Mouse (Mus musculus) limb, embryonic 13.5 days (tissue): Measurements from ENCODE around the gene Krt33b. TPM values are rescaled to one million over a fixed set of nuclear protein-coding genes. Genes with fewer than 3 reads are reported as not detected.

Experiments used
- ATAC-seq: fragments of 200-750 bp; cut with Nextera tagmentation; 2 replicates; pipeline ENCODE4 v1.8.0; 2017; ENCODE audit warnings: low read depth, moderate number of reproducible peaks, moderate TSS enrichment; ENCODE audit not compliant: low FRiP score
- H3K27ac ChIP-seq: fragments of 300-500 bp; sonication (generic); 2 replicates; pipeline ENCODE4 v1.5.1; 2015; ENCODE audit warnings: inconsistent platforms, mild to moderate bottlenecking, moderate library complexity
- H3K27me3 ChIP-seq: fragments of 300-500 bp; sonication (generic); 2 replicates; pipeline ENCODE4 v1.6.1; 2015; ENCODE audit warnings: mild to moderate bottlenecking, inconsistent platforms
- H3K36me3 ChIP-seq: fragments of 300-500 bp; sonication (generic); 2 replicates; pipeline ENCODE4 v1.6.1; 2015; ENCODE audit warnings: inconsistent platforms, mild to moderate bottlenecking, moderate library complexity
- H3K4me1 ChIP-seq: fragments of 300-500 bp; sonication (generic); 2 replicates; pipeline ENCODE4 v1.6.1; 2015; ENCODE audit warnings: inconsistent platforms
- H3K4me2 ChIP-seq: fragments of 300-500 bp; sonication (generic); replicated peaks from 2 replicates; pipeline ENCODE4 v1.6.1; 2015; ENCODE audit warnings: inconsistent platforms, mild to moderate bottlenecking, moderate library complexity
- H3K4me3 ChIP-seq: fragments of 300-500 bp; sonication (generic); 2 replicates; pipeline ENCODE4 v1.5.1; 2015; ENCODE audit warnings: moderate library complexity, mild to moderate bottlenecking, inconsistent platforms
- H3K9ac ChIP-seq: fragments of 300-500 bp; sonication (generic); 2 replicates; pipeline ENCODE4 v1.6.1; 2015; ENCODE audit warnings: mild to moderate bottlenecking, inconsistent platforms
- H3K9me3 ChIP-seq: fragments of 300-500 bp; sonication (generic); 2 replicates; pipeline ENCODE4 v1.6.1; 2016; ENCODE audit warnings: inconsistent platforms
- WGBS: fragments of 180-500 bp; shearing (Covaris S2); methylation state at CpG from one replicate; pipeline ENCODE4 v1.1.7; 2015; 5-methylcytosine and 5-hydroxymethylcytosine counted together
- polyA plus RNA-seq: library from polyadenylated mRNA; unstranded; fragments of >200 nt; fragmentation: Nextera tagmentation; extraction: Ambion mirVana; gene quantifications from 2 replicates; pipeline ENCODE4 v1.2.1, GENCODE M21; 2015

Krt33b gene
- polyA plus RNA-seq, 1 experiment from 2014 or later = 0.38 TPM

- Histone ChIP-seq H3K4me1 (no peaks in the 10 kb centered on the region), H3K36me3 (no peaks in the 10 kb centered on the region), H3K27ac (no peak overlapping the region), H3K4me3 (no peak overlapping the region), H3K4me2 (no peak overlapping the region), H3K9ac (no peak overlapping the region), H3K9me3 (no peaks in the 10 kb centered on the region), H3K27me3 (no peaks in the 10 kb centered on the region)
- WGBS = 86% methylated on average over 1 of the region's 1 CpGs
- ATAC-seq = no peak
Measured at GRCm38 (mm10) chr11:100019466-100019865, 10.2 kb downstream of the Krt33b start.

- Histone ChIP-seq H3K27ac (no peak within 1 kb of the TSS), H3K4me1 (no peaks in the 10 kb centered on the region), H3K4me2 (no peak within 1 kb of the TSS), H3K36me3 (no peaks in the 10 kb centered on the region), H3K9ac (no peak within 1 kb of the TSS), H3K9me3 (no peaks in the 10 kb centered on the region), H3K4me3 (no peak within 1 kb of the TSS), H3K27me3 (no peaks in the 10 kb centered on the region)
- no peak for ATAC-seq
- WGBS = 47% methylated on average over 3 of the region's 4 CpGs
Measured at GRCm38 (mm10) chr11:100016112-100016511, 13.6 kb downstream of the Krt33b start, which contains the start of gene Krt33a. Gene Krt33a (minus strand): TSS chr11:100016212.

GRCm38 (mm10) chr11:100013691-100014171, 15.9 kb downstream of the Krt33b start:
- no peak for ATAC-seq
- H3K4me1 ChIP-seq = no peaks in the 10 kb centered on the region
- no peak overlapping the region for H3K4me2 ChIP-seq
- H3K27ac ChIP-seq = no peak overlapping the region
- no peaks in the 10 kb centered on the region for H3K36me3 ChIP-seq
- H3K9me3 ChIP-seq = no peaks in the 10 kb centered on the region
- no peak overlapping the region for H3K9ac ChIP-seq
- H3K27me3 ChIP-seq = no peaks in the 10 kb centered on the region
- WGBS = 71% methylated on average over 4 of the region's 4 CpGs
- H3K4me3 ChIP-seq = no peak overlapping the region

- Histone ChIP-seq H3K27ac (no peak overlapping the region), H3K4me2 (no peak overlapping the region), H3K9me3 (no peaks in the 10 kb centered on the region), H3K36me3 (no peaks in the 10 kb centered on the region), H3K27me3 (no peaks in the 10 kb centered on the region), H3K9ac (no peak overlapping the region), H3K4me1 (no peaks in the 10 kb centered on the region), H3K4me3 (no peak overlapping the region)
- no peak for ATAC-seq
- WGBS = 90% methylated on average over 5 of the region's 5 CpGs
Measured at GRCm38 (mm10) chr11:100010682-100011081, 19.0 kb downstream of the Krt33b start.

GRCm38 (mm10) chr11:100008336-100008735, 21.3 kb downstream of the Krt33b start:
- Histone ChIP-seq H3K27me3 (no peaks in the 10 kb centered on the region), H3K4me1 (no peaks in the 10 kb centered on the region), H3K9ac (no peak overlapping the region), H3K27ac (no peak overlapping the region), H3K9me3 (no peaks in the 10 kb centered on the region), H3K4me3 (no peak overlapping the region), H3K36me3 (no peaks in the 10 kb centered on the region), H3K4me2 (no peak overlapping the region)
- WGBS = 83% methylated on average over 5 of the region's 5 CpGs
- no peak for ATAC-seq

GRCm38 (mm10) chr11:100006624-100007023, 23.0 kb downstream of the Krt33b start:
- no peak overlapping the region for H3K4me2 ChIP-seq
- no peak overlapping the region for H3K4me3 ChIP-seq
- no peaks in the 10 kb centered on the region for H3K27me3 ChIP-seq
- no peaks in the 10 kb centered on the region for H3K36me3 ChIP-seq
- WGBS = 57% methylated on average over 3 of the region's 3 CpGs
- ATAC-seq = no peak
- H3K9me3 ChIP-seq = peaks cover 5% of the 10 kb centered on the region; the same call in 1 of the 2 replicates
- H3K27ac ChIP-seq = no peak overlapping the region
- no peak overlapping the region for H3K9ac ChIP-seq
- H3K4me1 ChIP-seq = no peaks in the 10 kb centered on the region

- Histone ChIP-seq H3K27ac (no peak overlapping the region), H3K27me3 (no peaks in the 10 kb centered on the region), H3K4me2 (no peak overlapping the region), H3K4me1 (no peaks in the 10 kb centered on the region), H3K36me3 (no peaks in the 10 kb centered on the region), H3K4me3 (no peak overlapping the region), H3K9me3 (peaks cover 5% of the 10 kb centered on the region; the same call in 1 of the 2 replicates), H3K9ac (no peak overlapping the region)
- ATAC-seq = no peak
- WGBS = 83% methylated on average over 8 of the region's 8 CpGs
Measured at GRCm38 (mm10) chr11:100005905-100006304, 23.8 kb downstream of the Krt33b start.

GRCm38 (mm10) chr11:100004846-100005245, 24.8 kb downstream of the Krt33b start:
- Histone ChIP-seq H3K9ac (no peak overlapping the region), H3K9me3 (peaks cover 5% of the 10 kb centered on the region; the same call in 1 of the 2 replicates), H3K4me2 (no peak overlapping the region), H3K27me3 (no peaks in the 10 kb centered on the region), H3K4me3 (no peak overlapping the region), H3K27ac (no peak overlapping the region), H3K36me3 (no peaks in the 10 kb centered on the region), H3K4me1 (no peaks in the 10 kb centered on the region)
- 20% methylated on average over 6 of the region's 6 CpGs for WGBS
- no peak for ATAC-seq

- no peaks in the 10 kb centered on the region for H3K36me3 ChIP-seq
- 95% methylated on average over 7 of the region's 7 CpGs for WGBS
- ATAC-seq = no peak
Measured at GRCm38 (mm10) chr11:99999091-99999490, 30.6 kb downstream of the Krt33b start.

GRCm38 (mm10) chr11:99994384-99994661, 35.3 kb downstream of the Krt33b start:
- no peak for ATAC-seq
- Histone ChIP-seq H3K36me3 (no peaks in the 10 kb centered on the region), H3K4me3 (no peak overlapping the region), H3K9me3 (no peaks in the 10 kb centered on the region), H3K4me1 (peaks cover 11% of the 10 kb centered on the region), H3K4me2 (peak overlapping the region; percentile 53; the same call in 1 of the 2 replicates), H3K27ac (no peak overlapping the region), H3K27me3 (peaks cover 32% of the 10 kb centered on the region), H3K9ac (no peak overlapping the region)
- WGBS = 51% methylated on average over 4 of the region's 4 CpGs

More at GRCm38 (mm10) chr11:99999091-99999490, 30.6 kb downstream of the Krt33b start:
- Histone ChIP-seq H3K4me1 (peaks cover 2% of the 10 kb centered on the region), H3K9me3 (peaks cover 5% of the 10 kb centered on the region; the same call in 1 of the 2 replicates), H3K9ac (no peak overlapping the region), H3K4me2 (no peak overlapping the region), H3K4me3 (no peak overlapping the region), H3K27ac (no peak overlapping the region), H3K27me3 (peaks cover 16% of the 10 kb centered on the region)

- H3K9ac ChIP-seq = no peak within 1 kb of the TSS
- peaks cover 32% of the 10 kb centered on the region for H3K27me3 ChIP-seq
- H3K4me2 ChIP-seq = peak within 1 kb of the TSS; percentile 53
- no peak within 1 kb of the TSS for H3K27ac ChIP-seq
- no peak for ATAC-seq
- H3K9me3 ChIP-seq = no peaks in the 10 kb centered on the region
- 20% methylated on average over 26 of the region's 26 CpGs for WGBS
- H3K36me3 ChIP-seq = no peaks in the 10 kb centered on the region
- peak within 1 kb of the TSS; percentile 15 for H3K4me3 ChIP-seq
- peaks cover 11% of the 10 kb centered on the region for H3K4me1 ChIP-seq
Measured at GRCm38 (mm10) chr11:99993620-99994383, 35.9 kb downstream of the Krt33b start, which contains the start of gene Krtap17-1. Gene Krtap17-1 (minus strand): TSS chr11:99993994.

GRCm38 (mm10) chr11:99990571-99990970, 39.1 kb downstream of the Krt33b start:
- Histone ChIP-seq H3K36me3 (no peaks in the 10 kb centered on the region), H3K4me1 (peaks cover 11% of the 10 kb centered on the region), H3K27me3 (peaks cover 29% of the 10 kb centered on the region), H3K9me3 (no peaks in the 10 kb centered on the region), H3K4me2 (no peak overlapping the region), H3K9ac (no peak overlapping the region), H3K27ac (no peak overlapping the region), H3K4me3 (no peak overlapping the region)
- WGBS = 75% methylated on average over 3 of the region's 3 CpGs
- no peak for ATAC-seq
